In genomic region chr4:138462971-138463831, GRCm38 (mm10) we compare ENCODE assay signal across 8 mouse cellular contexts. TPM values are rescaled to one million over a fixed set of nuclear protein-coding genes. Genes with fewer than 3 reads are reported as not detected.
A peak's percentile ranks its signal among the peaks of the same experiment; 100 is the strongest.
DNase-seq lines count a peak whose midpoint lies in the region; ATAC-seq and TF ChIP-seq lines count a peak whose summit lies in the region.

No protein-coding gene starts in this region.

- peak overlapping the region; percentile 95 for H3K27ac ChIP-seq in lung, embryonic 14.5 days (ENCODE audit: low read depth)
- peak overlapping the region; percentile 60 for H3K27ac ChIP-seq in embryonic facial prominence, embryonic 13.5 days
- H3K27ac ChIP-seq in hindbrain, embryonic 10.5 days = peak overlapping the region; percentile 90
- H3K27ac ChIP-seq in midbrain, postnatal 0 days (ENCODE audit: low read depth, low read length) = peak overlapping the region; percentile 69

- H3K4me3 ChIP-seq in lung, embryonic 14.5 days (ENCODE audit: low read depth, low read length) = no peak overlapping the region
- H3K4me3 ChIP-seq in embryonic facial prominence, embryonic 13.5 days = no peak overlapping the region; the same call in 1 of the 2 replicates
- peak overlapping the region; percentile 41 for H3K4me3 ChIP-seq in hindbrain, embryonic 10.5 days
- H3K4me3 ChIP-seq in midbrain, postnatal 0 days (ENCODE audit: low read depth, low read length) = no peak overlapping the region

- no peaks in the 10 kb centered on the region for H3K36me3 ChIP-seq in lung, embryonic 14.5 days (ENCODE audit: insufficient read depth)
- H3K36me3 ChIP-seq in embryonic facial prominence, embryonic 13.5 days = no peaks in the 10 kb centered on the region
- no peaks in the 10 kb centered on the region for H3K36me3 ChIP-seq in hindbrain, embryonic 10.5 days
- no peaks in the 10 kb centered on the region for H3K36me3 ChIP-seq in midbrain, postnatal 0 days (ENCODE audit: insufficient read depth, low read length)

- no peaks in the 10 kb centered on the region; the same call in 1 of the 2 replicates for H3K27me3 ChIP-seq in lung, embryonic 14.5 days (ENCODE audit: insufficient read depth, low read length)
- H3K27me3 ChIP-seq in embryonic facial prominence, embryonic 13.5 days = peaks cover 51% of the 10 kb centered on the region
- H3K27me3 ChIP-seq in hindbrain, embryonic 10.5 days (ENCODE audit: insufficient read depth, poor library complexity, severe bottlenecking) = peaks cover 77% of the 10 kb centered on the region
- H3K27me3 ChIP-seq in midbrain, postnatal 0 days (ENCODE audit: insufficient read depth, low read length) = no peaks in the 10 kb centered on the region

- peaks cover 26% of the 10 kb centered on the region for H3K4me1 ChIP-seq in lung, embryonic 14.5 days (ENCODE audit: insufficient read depth)
- peaks cover 35% of the 10 kb centered on the region for H3K4me1 ChIP-seq in embryonic facial prominence, embryonic 13.5 days
- H3K4me1 ChIP-seq in hindbrain, embryonic 10.5 days (replicated peaks) = peaks cover 62% of the 10 kb centered on the region
- peaks cover 29% of the 10 kb centered on the region; the same call in 1 of the 2 replicates for H3K4me1 ChIP-seq in midbrain, postnatal 0 days (ENCODE audit: insufficient read depth, low read length)

- H3K9me3 ChIP-seq in lung, embryonic 14.5 days (ENCODE audit: low read depth, low read length) = no peaks in the 10 kb centered on the region
- H3K9me3 ChIP-seq in embryonic facial prominence, embryonic 13.5 days = no peaks in the 10 kb centered on the region
- H3K9me3 ChIP-seq in hindbrain, embryonic 10.5 days = peaks cover 2% of the 10 kb centered on the region; the same call in 1 of the 2 replicates
- H3K9me3 ChIP-seq in midbrain, postnatal 0 days (ENCODE audit: low read length) = no peaks in the 10 kb centered on the region

- peak; percentile 83 for DNase-seq in lung, embryonic 14.5 days
- DNase-seq in lung, adult 18-20 months = no peak
- DNase-seq in hindbrain, embryonic 10.5 days (ENCODE audit: low spot score) = peak; percentile 54
- DNase-seq in layer of hippocampus, postnatal 14 days (ENCODE audit: low spot score in 2 of 2) = peak; percentile 51 to 76
- DNase-seq in midbrain, postnatal 0 days (ENCODE audit: low spot score) = peak; percentile 83
- DNase-seq in thymus, postnatal 10 days (ENCODE audit: low spot score in 2 of 2) = no peak
- DNase-seq in thymus, postnatal 14 days = no peak

- TF ChIP-seq CTCF in lung, embryonic 14.5 days (IDR thresholded peaks at IDR 0.05; ENCODE audit: low read depth) = peak; percentile 50
- peak; percentile 74 for TF ChIP-seq CTCF in midbrain, postnatal 0 days (IDR thresholded peaks at IDR 0.05)

- H3K4me2 ChIP-seq in lung, embryonic 14.5 days = peak overlapping the region; percentile 54
- H3K4me2 ChIP-seq in embryonic facial prominence, embryonic 13.5 days = peak overlapping the region; percentile 48
- H3K4me2 ChIP-seq in midbrain, postnatal 0 days (ENCODE audit: low read depth, low read length, poor library complexity, severe bottlenecking) = peak overlapping the region; percentile 18

- under 1% methylated on average over 11 of the region's 11 CpGs for WGBS in lung, embryonic 14.5 days
- WGBS in embryonic facial prominence, embryonic 13.5 days = 3% methylated on average over 11 of the region's 11 CpGs
- 3% methylated on average over 11 of the region's 11 CpGs for WGBS in hindbrain, embryonic 10.5 days
- 1% methylated on average over 11 of the region's 11 CpGs for WGBS in midbrain, postnatal 0 days

- 0 out of 2 replicates have a peak overlapping the region, but pooled peaks have one; percentile 23 for H3K9ac ChIP-seq in lung, embryonic 14.5 days
- peak overlapping the region; percentile 40; the same call in 1 of the 2 replicates for H3K9ac ChIP-seq in embryonic facial prominence, embryonic 13.5 days
- H3K9ac ChIP-seq in midbrain, postnatal 0 days (replicated peaks; ENCODE audit: low read length, poor library complexity, severe bottlenecking) = 0 out of 2 replicates have a peak overlapping the region, but pooled peaks have one; percentile 36

- ATAC-seq in lung, embryonic 14.5 days (ENCODE audit: insufficient read depth) = peak; percentile 59
- no peak for ATAC-seq in embryonic facial prominence, embryonic 13.5 days (ENCODE audit: insufficient number of reproducible peaks, insufficient read depth, low FRiP score, low TSS enrichment, low read depth)
- 0 out of 2 replicates have a peak, but pooled peaks have one; percentile 45 for ATAC-seq in midbrain, postnatal 0 days (ENCODE audit: low FRiP score)

RNA-seq across cellular contexts. Expression of gene Camk2n1, which starts 9.1 kb away (rescaled TPM):
- polyA plus RNA-seq in lung, embryonic 14.5 days (2014; fragmentation: Nextera tagmentation; extraction: Ambion mirVana) = 2.6 and 3.2 TPM in 2 replicates
- polyA plus RNA-seq in embryonic facial prominence, embryonic 13.5 days (2015; fragmentation: Nextera tagmentation; extraction: Ambion mirVana) = 2.4 and 2.5 TPM in 2 replicates
- 2.9 and 5.1 TPM in 2 replicates for polyA plus RNA-seq in hindbrain, embryonic 10.5 days (2016; fragmentation: Nextera tagmentation; extraction: Ambion mirVana)
- total RNA-seq in layer of hippocampus, postnatal 14 days (2021) = 100 to 1,000 TPM; 211 to 242 TPM
- total RNA-seq in midbrain, postnatal 0 days (2014; rRNA removed) = 50.9 and 55.6 TPM in 2 replicates
- 25.0 and 29.2 TPM in 2 replicates for polyA plus RNA-seq in midbrain, postnatal 0 days (2015; fragmentation: Nextera tagmentation; extraction: Ambion mirVana)

RNA-seq across cellular contexts. Expression of gene Mul1, which starts 28.7 kb away (rescaled TPM):
- polyA plus RNA-seq in lung, embryonic 14.5 days (2014; fragmentation: Nextera tagmentation; extraction: Ambion mirVana) = 16.1 and 18.0 TPM in 2 replicates
- 15.3 and 19.1 TPM in 2 replicates for polyA plus RNA-seq in embryonic facial prominence, embryonic 13.5 days (2015; fragmentation: Nextera tagmentation; extraction: Ambion mirVana)
- polyA plus RNA-seq in hindbrain, embryonic 10.5 days (2016; fragmentation: Nextera tagmentation; extraction: Ambion mirVana) = 20.2 and 22.6 TPM in 2 replicates
- 10 to 100 TPM; 43.4 to 46.7 TPM for total RNA-seq in layer of hippocampus, postnatal 14 days (2021)
- total RNA-seq in midbrain, postnatal 0 days (2014; rRNA removed) = 32.6 and 35.2 TPM in 2 replicates
- polyA plus RNA-seq in midbrain, postnatal 0 days (2015; fragmentation: Nextera tagmentation; extraction: Ambion mirVana) = 17.6 and 19.2 TPM in 2 replicates

Comparison
In these comparisons a context has a peak if more than half of its experiments do, and no peak if none do; other contexts are left out.
1. DNase-seq: peak in lung, embryonic 14.5 days (single experiment), hindbrain, embryonic 10.5 days (single experiment), layer of hippocampus, postnatal 14 days (2 of 2) and midbrain, postnatal 0 days (single experiment); none in lung, adult 18-20 months (0 of 2), thymus, postnatal 10 days (0 of 2) and thymus, postnatal 14 days (single experiment).
2. Peak in every context shown above with its lines, with median percentiles within 50 percentile points of each other: H3K27ac ChIP-seq, H3K4me2 ChIP-seq and H3K9ac ChIP-seq.